Mouse (Mus musculus): ENCODE measurements around the gene Telo2. TPM values are rescaled to one million over a fixed set of nuclear protein-coding genes. Genes with fewer than 3 reads are reported as not detected.

Gene Telo2
- polyA plus RNA-seq, 2 experiments from 2014 or later: 16.8 to 18.7 TPM

- ATAC-seq: no peak
Measured at GRCm38 (mm10) chr17:25100052-25100451, 15.7 kb downstream of the Telo2 start.

GRCm38 (mm10) chr17:25096221-25096620 lies 19.5 kb downstream of the Telo2 start:
- ATAC-seq: no peak

- no peak for ATAC-seq
Measured at GRCm38 (mm10) chr17:25090450-25090849, 25.3 kb downstream of the Telo2 start.

DNA sequence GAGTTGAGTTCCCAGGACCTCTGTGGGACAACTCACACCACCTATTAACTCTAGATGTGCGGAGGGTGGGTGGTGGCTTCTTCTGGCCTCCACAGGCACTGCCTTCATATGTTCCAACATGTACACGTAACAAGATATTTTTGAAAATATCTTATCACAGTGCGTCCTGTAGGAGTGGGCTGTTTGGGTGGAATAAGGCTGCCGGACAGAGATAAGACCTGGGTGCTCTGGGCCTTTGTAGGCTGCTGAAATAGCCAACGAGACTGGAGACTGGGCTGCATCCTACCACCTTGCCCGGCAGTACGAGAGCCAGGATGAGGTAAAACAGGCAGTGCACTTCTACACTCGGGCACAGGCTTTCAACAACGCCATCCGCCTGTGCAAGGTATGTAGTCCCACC lies 26.6 kb downstream of the Telo2 start:
- ATAC-seq: no peak

DNA sequence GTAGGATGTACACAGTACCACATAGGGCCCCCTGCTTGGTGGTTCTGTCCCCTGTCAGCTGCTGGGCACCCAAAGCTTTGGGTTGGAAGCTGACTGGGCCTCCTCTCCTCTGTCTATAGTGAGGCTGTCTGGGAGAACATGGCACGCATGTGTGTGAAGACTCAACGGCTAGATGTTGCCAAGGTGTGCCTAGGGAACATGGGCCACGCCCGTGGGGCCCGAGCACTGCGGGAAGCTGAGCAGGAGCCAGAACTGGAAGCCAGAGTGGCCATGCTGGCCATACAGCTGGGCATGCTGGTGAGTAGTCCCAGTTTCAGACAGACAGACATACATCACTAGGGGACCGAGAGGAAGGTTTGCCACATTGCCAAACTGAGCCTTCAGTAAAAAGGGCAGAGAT lies 29.0 kb downstream of the Telo2 start:
- no peak for ATAC-seq

DNA sequence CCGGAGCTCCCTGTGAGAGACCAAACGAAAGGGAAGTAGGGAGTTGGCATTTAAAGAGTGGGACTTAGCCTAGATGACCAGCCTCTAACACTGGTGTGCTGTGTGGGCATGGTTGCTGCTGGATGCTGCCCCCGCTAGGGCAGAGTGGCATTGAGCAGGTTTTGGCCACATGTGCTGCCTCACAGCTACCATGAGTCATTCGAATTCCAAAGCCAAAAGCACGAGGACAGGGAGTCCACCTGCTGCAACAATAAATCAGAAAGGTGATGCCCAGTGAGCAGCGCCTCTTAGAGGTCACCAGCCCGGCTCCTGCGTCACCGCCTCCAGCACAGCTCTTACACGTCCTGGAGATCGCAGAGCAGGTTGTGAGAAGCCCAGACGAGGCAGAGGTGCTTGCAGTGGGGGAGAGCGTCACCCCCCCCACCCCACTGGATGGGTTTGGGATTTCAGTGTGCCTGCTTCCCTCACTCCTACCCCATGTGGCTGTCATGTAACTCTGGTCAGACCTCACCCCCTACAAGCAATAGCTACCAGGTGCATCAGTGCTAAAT lies 30.9 kb downstream of the Telo2 start:
- no peak for ATAC-seq

- no peak for ATAC-seq
Measured at GRCm38 (mm10) chr17:25083444-25083931, 32.3 kb downstream of the Telo2 start, which contains the start of gene Tmem204. TSS of gene Tmem204 (minus strand) at chr17:25083591.

DNA sequence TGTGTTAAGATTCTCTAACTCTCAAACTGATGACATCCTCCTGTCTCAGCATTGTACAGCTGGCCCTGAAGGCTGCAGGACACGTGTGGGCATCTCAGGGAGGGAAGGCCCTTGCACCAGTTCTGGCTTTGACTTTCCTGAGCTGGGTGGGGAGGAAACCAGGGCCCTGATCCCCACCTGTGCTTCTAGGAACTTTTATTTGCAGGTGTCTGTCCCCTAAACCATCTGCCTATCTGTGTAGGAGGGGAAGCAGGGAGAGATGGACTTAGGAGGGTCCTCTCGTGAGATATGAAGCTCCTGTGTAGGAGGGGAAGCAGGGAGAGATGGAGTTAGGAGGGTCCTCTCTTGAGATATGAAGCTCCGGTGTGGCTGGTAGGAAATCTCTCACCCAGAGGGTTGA lies 32.9 kb downstream of the Telo2 start:
- no peak for ATAC-seq

- no peak for ATAC-seq
Measured at GRCm38 (mm10) chr17:25082081-25082847, 33.5 kb downstream of the Telo2 start.

- ATAC-seq: no peak
Measured at GRCm38 (mm10) chr17:25080960-25081381, 34.8 kb downstream of the Telo2 start.

DNA sequence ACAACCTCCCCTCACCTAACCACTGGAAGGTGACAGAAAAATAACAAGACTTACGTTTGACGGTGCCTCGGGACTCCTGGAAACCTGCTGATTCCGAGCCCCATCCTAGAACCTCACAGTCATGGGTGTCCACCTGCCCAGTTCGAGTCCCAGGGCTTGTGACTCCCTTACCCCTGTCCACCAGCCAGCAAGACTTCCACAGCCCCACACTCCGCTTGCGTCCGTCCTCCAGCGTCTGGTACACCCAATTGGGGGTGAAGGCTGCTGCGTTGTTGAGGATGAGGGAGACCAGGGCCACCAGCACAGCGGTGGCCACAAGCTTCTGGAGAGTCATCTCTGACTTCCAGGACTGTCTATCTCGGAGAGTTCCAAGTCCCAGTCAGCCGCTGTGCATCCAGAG lies 35.6 kb downstream of the Telo2 start:
- ATAC-seq: no peak

GRCm38 (mm10) chr17:25077771-25078372 lies 37.9 kb downstream of the Telo2 start:
- no peak for ATAC-seq

- no peak for ATAC-seq
Measured at GRCm38 (mm10) chr17:25076906-25077305, 38.9 kb downstream of the Telo2 start.

DNA sequence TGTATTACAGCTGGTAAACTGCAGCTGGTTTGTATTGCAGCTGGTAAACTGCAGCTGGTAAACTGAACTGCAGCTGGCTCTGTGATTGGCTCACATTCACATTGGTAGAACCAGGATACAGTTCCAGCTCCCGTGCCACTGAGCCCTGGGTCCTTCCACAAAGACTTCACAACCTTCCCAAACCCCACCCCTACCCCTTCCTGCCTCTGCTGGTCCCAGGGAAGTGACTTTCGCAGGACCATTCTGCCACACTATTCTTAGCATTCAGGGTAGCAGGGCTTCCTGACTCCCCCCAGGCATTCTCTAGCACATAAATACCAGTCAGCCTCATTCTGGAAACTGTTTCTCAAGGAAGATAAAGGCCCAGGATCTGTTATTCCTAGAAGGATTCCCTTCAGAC lies 47.1 kb downstream of the Telo2 start:
- ATAC-seq: no peak

GRCm38 (mm10) chr17:25067442-25067851 lies 48.3 kb downstream of the Telo2 start:
- ATAC-seq: no peak

DNA sequence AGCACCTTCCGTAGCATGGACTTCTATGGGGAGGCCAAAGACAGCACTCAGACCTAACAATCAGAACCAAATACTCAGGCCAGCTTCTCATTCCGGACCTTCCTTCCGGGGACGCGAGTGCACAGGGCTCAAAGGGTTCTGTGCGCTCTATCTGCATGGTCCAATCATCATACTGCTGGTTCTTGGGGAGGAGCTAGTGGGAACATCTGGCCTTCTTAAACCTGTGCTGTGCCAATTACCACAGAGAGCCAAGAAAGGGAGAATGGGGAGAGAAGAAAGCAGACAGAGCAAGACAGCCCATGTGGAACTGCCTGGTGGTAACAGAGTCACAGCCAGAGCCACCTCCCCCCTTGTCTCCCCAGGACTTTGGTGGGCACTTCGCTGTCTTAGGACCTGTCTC lies 49.2 kb downstream of the Telo2 start:
- no peak for ATAC-seq

DNA sequence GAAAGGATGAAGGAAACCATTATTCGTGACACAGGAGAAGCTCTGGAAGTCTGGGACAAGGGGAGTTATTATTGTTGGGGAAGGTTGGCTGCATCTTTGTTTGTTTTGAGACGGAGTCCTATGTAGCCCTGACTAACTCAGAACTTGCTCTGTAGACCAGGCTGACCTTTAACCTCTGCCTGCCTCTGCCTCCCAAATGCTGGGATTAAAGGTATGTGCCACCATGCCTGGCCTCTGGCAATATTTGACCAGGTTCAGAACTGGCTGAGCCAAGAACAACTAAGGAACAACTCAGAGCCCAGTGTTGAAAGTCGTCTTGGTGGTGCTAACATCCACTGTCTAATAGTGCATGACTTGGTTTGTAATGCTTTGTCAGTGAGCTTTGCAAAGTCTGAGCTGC lies 50.6 kb downstream of the Telo2 start:
- no peak for ATAC-seq

GRCm38 (mm10) chr17:25064351-25064750 lies 51.4 kb downstream of the Telo2 start:
- ATAC-seq: no peak

- no peak for ATAC-seq
Measured at GRCm38 (mm10) chr17:25063872-25064271, 51.9 kb downstream of the Telo2 start.

GRCm38 (mm10) chr17:25063261-25063660 lies 52.5 kb downstream of the Telo2 start:
- ATAC-seq: no peak

DNA sequence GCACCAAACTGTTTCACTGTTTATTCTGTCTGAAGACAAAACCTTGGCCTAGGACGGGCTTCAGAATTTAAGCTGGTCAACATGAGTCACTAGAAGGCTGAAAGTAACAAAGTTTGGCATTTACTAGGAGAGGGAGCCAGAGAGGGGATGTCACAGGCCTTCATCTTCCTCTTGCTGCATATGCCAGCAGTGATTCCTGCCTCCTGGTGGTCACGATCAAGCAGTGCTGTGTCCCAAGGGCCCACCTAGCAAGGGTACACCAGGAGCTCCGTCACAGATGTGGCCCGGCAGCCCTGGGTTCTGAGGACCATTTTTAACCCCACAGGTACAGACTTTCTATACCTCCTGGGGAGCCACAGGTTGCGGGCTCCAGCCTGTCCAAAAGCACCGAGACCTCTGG lies 58.7 kb downstream of the Telo2 start:
- ATAC-seq: no peak

- no peak for ATAC-seq
Measured at GRCm38 (mm10) chr17:25053274-25053673, 62.5 kb downstream of the Telo2 start.
